Mouse (Mus musculus): ENCODE data around the gene Astl. TPM values are rescaled to one million over a fixed set of nuclear protein-coding genes. Genes with fewer than 3 reads are reported as not detected.

Gene Astl
- polyA plus RNA-seq, 1 experiment from 2014 or later: 0.10 TPM

GRCm38 (mm10) chr2:127379250-127379649 lies 40.8 kb downstream of the Astl start:
- H3K27me3 ChIP-seq (ENCODE audit: control insufficient read depth, insufficient read depth, low read length): no peaks in the 10 kb centered on the region
- no peaks in the 10 kb centered on the region; the same call in 1 of the 2 replicates for H3K4me1 ChIP-seq (ENCODE audit: control insufficient read depth, insufficient read depth, low read length)
- ATAC-seq (replicated peaks; ENCODE audit: insufficient number of reproducible peaks, low FRiP score, low TSS enrichment, low read depth): no peak
- WGBS: 74% methylated on average over 3 of the region's 3 CpGs
- H3K4me2 ChIP-seq (ENCODE audit: low read depth, low read length): no peak overlapping the region
- no peak overlapping the region for H3K27ac ChIP-seq (replicated peaks; ENCODE audit: low read depth, low read length)
- no peak overlapping the region for H3K4me3 ChIP-seq (ENCODE audit: low read depth, low read length)
- H3K36me3 ChIP-seq (replicated peaks; ENCODE audit: control insufficient read depth, insufficient read depth, low read depth, low read length): no peaks in the 10 kb centered on the region
- no peak for DNase-seq (ENCODE audit: low spot score)
- no peaks in the 10 kb centered on the region for H3K9me3 ChIP-seq (replicated peaks; ENCODE audit: control insufficient read depth, low read length)
- no peak overlapping the region for H3K9ac ChIP-seq (replicated peaks; ENCODE audit: low read length)

GRCm38 (mm10) chr2:127383881-127384280 lies 45.4 kb downstream of the Astl start:
- H3K27ac ChIP-seq (replicated peaks; ENCODE audit: low read depth, low read length): no peak overlapping the region
- H3K9ac ChIP-seq (replicated peaks; ENCODE audit: low read length): no peak overlapping the region
- no peak for ATAC-seq (replicated peaks; ENCODE audit: insufficient number of reproducible peaks, low FRiP score, low TSS enrichment, low read depth)
- no peak overlapping the region for H3K4me2 ChIP-seq (ENCODE audit: low read depth, low read length)
- H3K9me3 ChIP-seq (replicated peaks; ENCODE audit: control insufficient read depth, low read length): no peaks in the 10 kb centered on the region
- no peaks in the 10 kb centered on the region for H3K27me3 ChIP-seq (ENCODE audit: control insufficient read depth, insufficient read depth, low read length)
- no peak overlapping the region for H3K4me3 ChIP-seq (ENCODE audit: low read depth, low read length)
- WGBS: 58% methylated on average over 7 of the region's 7 CpGs
- H3K36me3 ChIP-seq (replicated peaks; ENCODE audit: control insufficient read depth, insufficient read depth, low read depth, low read length): no peaks in the 10 kb centered on the region
- H3K4me1 ChIP-seq (ENCODE audit: control insufficient read depth, insufficient read depth, low read length): no peaks in the 10 kb centered on the region
- DNase-seq (ENCODE audit: low spot score): no peak

DNA sequence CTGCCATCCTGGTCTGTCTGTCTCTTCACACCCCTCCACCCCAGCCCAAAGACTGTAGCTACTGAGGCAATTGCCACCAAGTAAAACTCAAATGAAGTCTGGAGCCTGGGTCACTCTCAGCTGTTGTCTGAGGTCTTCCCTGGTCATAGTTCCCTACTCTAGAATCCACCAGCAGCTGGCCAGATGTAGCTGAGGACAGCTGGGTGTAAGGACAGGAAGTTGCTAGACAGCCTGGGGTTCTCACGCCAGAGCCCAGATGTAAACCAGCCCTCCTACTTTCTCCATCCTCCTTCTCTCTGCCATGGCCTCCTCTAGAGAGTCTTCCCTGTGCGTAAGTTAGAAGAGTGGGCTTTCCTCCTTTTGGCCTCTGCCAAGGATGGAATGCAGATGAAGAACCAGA lies 49.1 kb downstream of the Astl start:
- Histone ChIP-seq H3K9me3 (replicated peaks; ENCODE audit: control insufficient read depth, low read length) (no peaks in the 10 kb centered on the region), H3K4me2 (ENCODE audit: low read depth, low read length) (no peak overlapping the region), H3K4me1 (ENCODE audit: control insufficient read depth, insufficient read depth, low read length) (no peaks in the 10 kb centered on the region), H3K4me3 (ENCODE audit: low read depth, low read length) (no peak overlapping the region), H3K27ac (replicated peaks; ENCODE audit: low read depth, low read length) (no peak overlapping the region), H3K9ac (replicated peaks; ENCODE audit: low read length) (no peak overlapping the region), H3K27me3 (ENCODE audit: control insufficient read depth, insufficient read depth, low read length) (no peaks in the 10 kb centered on the region), H3K36me3 (replicated peaks; ENCODE audit: control insufficient read depth, insufficient read depth, low read depth, low read length) (no peaks in the 10 kb centered on the region)
- ATAC-seq (replicated peaks; ENCODE audit: insufficient number of reproducible peaks, low FRiP score, low TSS enrichment, low read depth) (no peak), DNase-seq (ENCODE audit: low spot score) (no peak)
- WGBS: 71% methylated on average over 2 of the region's 2 CpGs

GRCm38 (mm10) chr2:127390352-127390751 lies 51.9 kb downstream of the Astl start:
- ATAC-seq (replicated peaks; ENCODE audit: insufficient number of reproducible peaks, low FRiP score, low TSS enrichment, low read depth) (no peak), DNase-seq (ENCODE audit: low spot score) (no peak)
- Histone ChIP-seq H3K4me2 (ENCODE audit: low read depth, low read length) (no peak overlapping the region), H3K27me3 (ENCODE audit: control insufficient read depth, insufficient read depth, low read length) (no peaks in the 10 kb centered on the region), H3K9me3 (replicated peaks; ENCODE audit: control insufficient read depth, low read length) (no peaks in the 10 kb centered on the region), H3K27ac (replicated peaks; ENCODE audit: low read depth, low read length) (no peak overlapping the region), H3K36me3 (replicated peaks; ENCODE audit: control insufficient read depth, insufficient read depth, low read depth, low read length) (no peaks in the 10 kb centered on the region), H3K9ac (replicated peaks; ENCODE audit: low read length) (no peak overlapping the region), H3K4me3 (ENCODE audit: low read depth, low read length) (no peak overlapping the region), H3K4me1 (ENCODE audit: control insufficient read depth, insufficient read depth, low read length) (no peaks in the 10 kb centered on the region)
- 81% methylated on average over 3 of the region's 3 CpGs for WGBS

- Histone ChIP-seq H3K4me2 (ENCODE audit: low read depth, low read length) (no peak overlapping the region), H3K4me3 (ENCODE audit: low read depth, low read length) (no peak overlapping the region), H3K4me1 (ENCODE audit: control insufficient read depth, insufficient read depth, low read length) (no peaks in the 10 kb centered on the region), H3K27ac (replicated peaks; ENCODE audit: low read depth, low read length) (no peak overlapping the region), H3K9me3 (replicated peaks; ENCODE audit: control insufficient read depth, low read length) (no peaks in the 10 kb centered on the region), H3K36me3 (replicated peaks; ENCODE audit: control insufficient read depth, insufficient read depth, low read depth, low read length) (no peaks in the 10 kb centered on the region), H3K9ac (replicated peaks; ENCODE audit: low read length) (no peak overlapping the region), H3K27me3 (ENCODE audit: control insufficient read depth, insufficient read depth, low read length) (no peaks in the 10 kb centered on the region)
- 67% methylated on average over 4 of the region's 4 CpGs for WGBS
- DNase-seq (ENCODE audit: low spot score) (no peak), ATAC-seq (replicated peaks; ENCODE audit: insufficient number of reproducible peaks, low FRiP score, low TSS enrichment, low read depth) (no peak)
These were observed 52.4 kb downstream of the Astl start for GRCm38 (mm10) chr2:127390846-127391245.

DNA sequence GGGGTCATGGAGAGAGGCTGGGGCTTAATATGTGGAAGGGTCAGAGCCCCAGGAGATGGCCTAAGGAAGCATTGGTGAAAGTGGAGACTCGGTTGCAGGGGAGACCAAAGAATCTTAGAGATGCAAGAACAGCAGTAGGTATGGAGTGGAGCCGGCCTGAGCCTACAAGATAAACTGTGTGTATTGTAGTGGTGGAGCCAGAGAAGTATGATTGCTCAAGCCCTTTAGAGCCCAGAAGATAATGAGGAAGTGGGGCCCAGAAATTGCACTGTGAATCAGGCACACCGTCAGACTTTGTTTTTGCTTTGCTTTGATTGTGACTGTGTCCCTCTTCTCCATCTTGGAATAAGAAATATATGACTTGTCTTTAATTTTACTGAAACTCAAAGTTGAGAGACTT lies 52.9 kb downstream of the Astl start:
- DNase-seq (ENCODE audit: low spot score) (no peak), ATAC-seq (replicated peaks; ENCODE audit: insufficient number of reproducible peaks, low FRiP score, low TSS enrichment, low read depth) (no peak)
- Histone ChIP-seq H3K27ac (replicated peaks; ENCODE audit: low read depth, low read length) (no peak overlapping the region), H3K36me3 (replicated peaks; ENCODE audit: control insufficient read depth, insufficient read depth, low read depth, low read length) (no peaks in the 10 kb centered on the region), H3K4me1 (ENCODE audit: control insufficient read depth, insufficient read depth, low read length) (no peaks in the 10 kb centered on the region), H3K9me3 (replicated peaks; ENCODE audit: control insufficient read depth, low read length) (no peaks in the 10 kb centered on the region), H3K27me3 (ENCODE audit: control insufficient read depth, insufficient read depth, low read length) (no peaks in the 10 kb centered on the region), H3K4me2 (ENCODE audit: low read depth, low read length) (no peak overlapping the region), H3K4me3 (ENCODE audit: low read depth, low read length) (no peak overlapping the region), H3K9ac (replicated peaks; ENCODE audit: low read length) (no peak overlapping the region)
- WGBS: 79% methylated on average over 3 of the region's 3 CpGs

DNA sequence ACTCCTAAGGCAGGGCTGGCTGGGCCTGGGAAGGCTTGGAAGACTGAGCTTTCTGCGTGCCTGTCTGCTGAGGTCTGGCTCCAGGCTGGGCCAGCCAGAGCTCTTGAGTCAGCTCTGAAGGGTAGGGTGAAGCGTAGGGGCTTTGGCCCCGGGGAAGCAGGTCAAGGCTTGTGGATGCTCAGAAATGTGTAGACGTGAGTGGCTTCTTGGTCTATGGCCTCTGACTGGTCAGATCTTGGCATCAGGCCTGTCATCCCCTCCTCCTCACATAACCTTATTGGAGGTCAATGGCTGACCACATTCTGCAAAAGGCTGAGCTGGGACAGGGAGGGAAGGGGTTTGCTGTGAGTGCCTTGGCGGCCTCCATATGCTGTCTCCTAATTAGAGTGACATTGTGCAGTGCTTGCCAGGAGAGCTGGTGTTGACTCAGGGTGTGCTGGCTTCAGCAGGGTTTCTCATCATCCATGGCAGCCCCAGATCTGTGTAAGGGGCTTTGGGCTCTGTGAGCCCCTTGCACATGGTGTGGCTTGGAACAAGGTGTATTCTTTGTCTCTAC lies 56.2 kb downstream of the Astl start:
- WGBS: 82% methylated on average over 5 of the region's 5 CpGs
- no peak for ATAC-seq (replicated peaks; ENCODE audit: insufficient number of reproducible peaks, low FRiP score, low TSS enrichment, low read depth)
- no peaks in the 10 kb centered on the region for H3K9me3 ChIP-seq (replicated peaks; ENCODE audit: control insufficient read depth, low read length)
- H3K27me3 ChIP-seq (ENCODE audit: control insufficient read depth, insufficient read depth, low read length): no peaks in the 10 kb centered on the region
- no peaks in the 10 kb centered on the region for H3K36me3 ChIP-seq (replicated peaks; ENCODE audit: control insufficient read depth, insufficient read depth, low read depth, low read length)
- no peak overlapping the region for H3K9ac ChIP-seq (replicated peaks; ENCODE audit: low read length)
- no peak for DNase-seq (ENCODE audit: low spot score)
- no peak overlapping the region for H3K4me2 ChIP-seq (ENCODE audit: low read depth, low read length)
- H3K27ac ChIP-seq (replicated peaks; ENCODE audit: low read depth, low read length): no peak overlapping the region
- H3K4me1 ChIP-seq (ENCODE audit: control insufficient read depth, insufficient read depth, low read length): no peaks in the 10 kb centered on the region
- no peak overlapping the region for H3K4me3 ChIP-seq (ENCODE audit: low read depth, low read length)

DNA sequence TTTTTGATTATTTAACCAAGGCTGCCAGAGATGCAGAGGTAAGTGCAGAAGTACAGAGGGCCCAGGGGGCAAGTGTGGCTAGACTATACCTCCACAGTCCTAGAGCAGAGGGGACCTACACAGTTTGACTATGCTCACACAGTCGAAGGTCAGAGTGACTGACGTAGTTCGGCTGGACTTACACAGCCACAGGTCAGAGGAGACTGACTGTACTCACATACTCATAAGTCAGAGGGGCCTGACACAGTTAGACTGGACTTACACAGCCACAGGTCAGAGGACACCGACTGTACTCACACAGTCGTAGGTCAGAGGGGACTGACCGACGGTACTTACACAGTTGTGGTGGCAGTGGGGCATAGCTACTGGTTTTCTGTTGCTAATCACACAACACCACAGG lies 60.3 kb downstream of the Astl start:
- Histone ChIP-seq H3K4me3 (ENCODE audit: low read depth, low read length) (no peak overlapping the region), H3K4me1 (ENCODE audit: control insufficient read depth, insufficient read depth, low read length) (no peaks in the 10 kb centered on the region), H3K9me3 (replicated peaks; ENCODE audit: control insufficient read depth, low read length) (no peaks in the 10 kb centered on the region), H3K27ac (replicated peaks; ENCODE audit: low read depth, low read length) (no peak overlapping the region), H3K36me3 (replicated peaks; ENCODE audit: control insufficient read depth, insufficient read depth, low read depth, low read length) (no peaks in the 10 kb centered on the region), H3K4me2 (ENCODE audit: low read depth, low read length) (no peak overlapping the region), H3K27me3 (ENCODE audit: control insufficient read depth, insufficient read depth, low read length) (no peaks in the 10 kb centered on the region), H3K9ac (replicated peaks; ENCODE audit: low read length) (no peak overlapping the region)
- DNase-seq (ENCODE audit: low spot score) (no peak), ATAC-seq (replicated peaks; ENCODE audit: insufficient number of reproducible peaks, low FRiP score, low TSS enrichment, low read depth) (no peak)
- WGBS: 81% methylated on average over 7 of the region's 7 CpGs
